Mouse (Mus musculus) cortical plate, adult 2 months (tissue): ENCODE measurements around the gene Nkain4. TPM values are rescaled to one million over a fixed set of nuclear protein-coding genes. Genes with fewer than 3 reads are reported as not detected.
A peak's percentile ranks its signal among the peaks of the same experiment; 100 is the strongest.

Source experiments
- H3K27ac ChIP-seq: fragments of 200-500 bp; 2 replicates; pipeline ENCODE4 v1.5.1; 2012; ENCODE audit warnings: low read length, control low read depth, inconsistent platforms; ENCODE audit not compliant: insufficient read depth
- H3K4me1 ChIP-seq: fragments of 200-500 bp; 2 replicates; pipeline ENCODE4 v1.6.1; 2011; ENCODE audit warnings: low read length; ENCODE audit not compliant: control insufficient read depth, insufficient read depth
- H3K4me3 ChIP-seq: fragments of 200-500 bp; 2 replicates; pipeline ENCODE4 v1.5.1; 2011; ENCODE audit warnings: mild to moderate bottlenecking, low read length, control low read depth; ENCODE audit not compliant: insufficient read depth
- CTCF ChIP-seq: fragments of 200-500 bp; IDR thresholded peaks from 2 replicates; pipeline ENCODE4 v1.5.1; 2011; ENCODE audit warnings: mild to moderate bottlenecking, control low read depth, low read length; ENCODE audit not compliant: insufficient read depth; ENCODE audit errors: extremely low read depth
- POLR2A ChIP-seq: fragments of 200-500 bp; IDR thresholded peaks from 2 replicates; pipeline ENCODE4 v1.6.1; 2011; ENCODE audit warnings: mild to moderate bottlenecking, low read length, control low read depth; ENCODE audit not compliant: insufficient read depth; ENCODE audit errors: extremely low read depth
- polyA plus RNA-seq: library from polyadenylated mRNA; depleted of rRNA; stranded (reverse); fragments of >200 nt; gene quantifications from 2 replicates; pipeline ENCODE4 v1.2.3, GENCODE M21; 2012

Gene Nkain4
- polyA plus RNA-seq, 1 experiment: 99.6 TPM

- H3K4me3 ChIP-seq: no peak overlapping the region
- H3K27ac ChIP-seq: no peak overlapping the region
- no peaks in the 10 kb centered on the region for H3K4me1 ChIP-seq
- TF ChIP-seq CTCF (no peak), POLR2A (no peak)
Measured at GRCm38 (mm10) chr2:180959605-180960004, 5.1 kb upstream of the Nkain4 start.

GRCm38 (mm10) chr2:180953638-180954037 is 861 bp downstream of the Nkain4 start:
- H3K4me3 ChIP-seq: peak overlapping the region; percentile 77
- no peak overlapping the region; the same call in 1 of the 2 replicates for H3K27ac ChIP-seq
- peaks cover 2% of the 10 kb centered on the region; the same call in 1 of the 2 replicates for H3K4me1 ChIP-seq
- no peak for TF ChIP-seq POLR2A
- no peak for TF ChIP-seq CTCF

- H3K27ac ChIP-seq: no peak overlapping the region
- H3K4me3 ChIP-seq: peak overlapping the region; percentile 77; the same call in 1 of the 2 replicates
- peaks cover 2% of the 10 kb centered on the region; the same call in 1 of the 2 replicates for H3K4me1 ChIP-seq
- TF ChIP-seq CTCF (no peak), POLR2A (0 out of 2 replicates have a peak, but pooled peaks have one; percentile 25)
Measured at GRCm38 (mm10) chr2:180952731-180953171, 1.7 kb downstream of the Nkain4 start.

GRCm38 (mm10) chr2:180949947-180950346 is 4.6 kb downstream of the Nkain4 start:
- H3K27ac ChIP-seq: no peak overlapping the region
- no peak for TF ChIP-seq POLR2A
- no peak for TF ChIP-seq CTCF
- H3K4me1 ChIP-seq: peaks cover 2% of the 10 kb centered on the region; the same call in 1 of the 2 replicates
- H3K4me3 ChIP-seq: no peak overlapping the region

GRCm38 (mm10) chr2:180941869-180942268 is 12.6 kb downstream of the Nkain4 start:
- Histone ChIP-seq H3K4me3 (no peak overlapping the region), H3K4me1 (no peaks in the 10 kb centered on the region), H3K27ac (no peak overlapping the region)
- TF ChIP-seq CTCF (no peak), POLR2A (no peak)

GRCm38 (mm10) chr2:180940187-180940586 is 14.3 kb downstream of the Nkain4 start:
- TF ChIP-seq CTCF: no peak
- Histone ChIP-seq H3K4me3 (no peak overlapping the region), H3K27ac (no peak overlapping the region), H3K4me1 (no peaks in the 10 kb centered on the region)

GRCm38 (mm10) chr2:180932418-180932817 is 22.1 kb downstream of the Nkain4 start:
- H3K27ac ChIP-seq: no peak overlapping the region
- H3K4me3 ChIP-seq: no peak overlapping the region
- H3K4me1 ChIP-seq: no peaks in the 10 kb centered on the region
- TF ChIP-seq CTCF: no peak
- no peak for TF ChIP-seq POLR2A

GRCm38 (mm10) chr2:180928723-180929122 is 25.8 kb downstream of the Nkain4 start, which contains the start of gene Birc7:
Gene Birc7, plus strand, starts transcription at chr2:180929023.
- TF ChIP-seq POLR2A (no peak), CTCF (no peak)
- Histone ChIP-seq H3K27ac (no peak within 1 kb of the TSS), H3K4me1 (no peaks in the 10 kb centered on the region), H3K4me3 (no peak within 1 kb of the TSS)

GRCm38 (mm10) chr2:180925176-180925575 is 29.3 kb downstream of the Nkain4 start:
- Histone ChIP-seq H3K4me1 (no peaks in the 10 kb centered on the region), H3K27ac (no peak overlapping the region), H3K4me3 (no peak overlapping the region)
- no peak for TF ChIP-seq POLR2A
- TF ChIP-seq CTCF: peak; percentile 98

GRCm38 (mm10) chr2:180922739-180923138 is 31.8 kb downstream of the Nkain4 start:
- no peak overlapping the region for H3K4me3 ChIP-seq
- TF ChIP-seq POLR2A (no peak), CTCF (no peak)
- H3K4me1 ChIP-seq: 0 out of 2 replicates have a peak, but pooled peaks cover 3% of the 10 kb centered on the region
- no peak overlapping the region for H3K27ac ChIP-seq
